Mouse (Mus musculus): ENCODE measurements at regions not wholly inside any gene's neighbourhood (a gene's known extent, or its start where the extent isn't known, plus 50 kb on each side); places are given as distances from the start of the nearest gene placed in this dataset.

DNA sequence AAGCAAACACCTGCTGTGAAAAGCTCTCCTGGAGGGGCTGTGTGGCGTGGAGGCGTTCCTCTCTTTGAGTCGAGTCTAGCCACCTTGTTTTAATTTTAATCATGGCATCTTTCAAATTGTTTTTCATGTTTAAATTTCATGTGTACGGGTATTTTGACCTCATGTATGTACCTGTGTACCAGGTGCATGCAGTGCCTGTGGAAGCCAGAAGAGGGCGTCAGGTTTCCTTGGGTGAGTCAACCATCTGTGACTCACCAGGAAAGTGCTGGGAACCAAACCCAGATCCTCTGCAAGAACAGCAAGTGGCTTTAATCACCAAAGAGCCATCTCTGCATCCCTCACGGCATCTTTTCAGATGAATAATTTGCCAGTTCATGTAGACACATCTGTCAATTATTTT lies 79.8 kb upstream of the Sipa1l1 start:
- no peak for DNase-seq
- Histone ChIP-seq H3K27me3 (ENCODE audit: control insufficient read depth, insufficient read depth, low read length) (no peaks in the 10 kb centered on the region), H3K36me3 (ENCODE audit: control insufficient read depth, insufficient read depth, low read length) (no peaks in the 10 kb centered on the region), H3K4me3 (ENCODE audit: control insufficient read depth, insufficient read depth, low read length) (no peak overlapping the region), H3K4me1 (replicated peaks; ENCODE audit: control insufficient read depth, insufficient read depth, low read length) (0 out of 2 replicates have a peak, but pooled peaks cover 3% of the 10 kb centered on the region), H3K27ac (ENCODE audit: control insufficient read depth, insufficient read depth, low read length) (no peak overlapping the region)
- TF ChIP-seq CTCF (IDR thresholded peaks at IDR 0.05; ENCODE audit: borderline replicate concordance, control insufficient read depth, extremely low read depth, insufficient read depth, low read length, poor library complexity) = no peak
- no peak for TF ChIP-seq POLR2A (IDR thresholded peaks at IDR 0.05; ENCODE audit: control insufficient read depth, extremely low read depth, insufficient read depth, low read length, poor library complexity)
- 90% methylated on average over 6 of the region's 6 CpGs for WGBS

DNA sequence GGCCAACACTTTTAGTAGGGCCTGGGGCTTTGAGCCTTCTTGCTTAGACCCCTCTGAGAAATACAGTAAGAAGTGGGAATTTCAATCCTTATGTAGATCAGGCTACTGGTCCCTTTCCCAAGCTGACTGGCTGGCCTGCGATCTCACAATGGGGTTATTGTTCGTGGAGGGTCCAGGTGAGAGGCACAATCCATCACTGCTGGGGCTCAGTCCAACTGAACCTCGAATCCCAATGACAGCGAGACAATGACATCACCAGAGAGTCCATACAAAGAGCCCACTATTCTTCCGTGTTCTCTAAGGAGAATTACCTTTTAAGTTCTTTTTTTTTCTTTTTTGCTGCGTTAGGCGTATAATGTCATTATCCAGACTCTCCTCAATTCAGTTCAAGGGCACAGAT lies 75.8 kb upstream of the Sipa1l1 start:
- H3K36me3 ChIP-seq (ENCODE audit: control insufficient read depth, insufficient read depth, low read length) = no peaks in the 10 kb centered on the region
- H3K27me3 ChIP-seq (ENCODE audit: control insufficient read depth, insufficient read depth, low read length) = no peaks in the 10 kb centered on the region
- WGBS = 93% methylated on average over 7 of the region's 7 CpGs
- peaks cover 11% of the 10 kb centered on the region for H3K4me1 ChIP-seq (replicated peaks; ENCODE audit: control insufficient read depth, insufficient read depth, low read length)
- H3K4me3 ChIP-seq (ENCODE audit: control insufficient read depth, insufficient read depth, low read length) = no peak overlapping the region
- no peak for DNase-seq
- TF ChIP-seq CTCF (IDR thresholded peaks at IDR 0.05; ENCODE audit: borderline replicate concordance, control insufficient read depth, extremely low read depth, insufficient read depth, low read length, poor library complexity) = no peak
- no peak for TF ChIP-seq POLR2A (IDR thresholded peaks at IDR 0.05; ENCODE audit: control insufficient read depth, extremely low read depth, insufficient read depth, low read length, poor library complexity)
- H3K27ac ChIP-seq (ENCODE audit: control insufficient read depth, insufficient read depth, low read length) = no peak overlapping the region

DNA sequence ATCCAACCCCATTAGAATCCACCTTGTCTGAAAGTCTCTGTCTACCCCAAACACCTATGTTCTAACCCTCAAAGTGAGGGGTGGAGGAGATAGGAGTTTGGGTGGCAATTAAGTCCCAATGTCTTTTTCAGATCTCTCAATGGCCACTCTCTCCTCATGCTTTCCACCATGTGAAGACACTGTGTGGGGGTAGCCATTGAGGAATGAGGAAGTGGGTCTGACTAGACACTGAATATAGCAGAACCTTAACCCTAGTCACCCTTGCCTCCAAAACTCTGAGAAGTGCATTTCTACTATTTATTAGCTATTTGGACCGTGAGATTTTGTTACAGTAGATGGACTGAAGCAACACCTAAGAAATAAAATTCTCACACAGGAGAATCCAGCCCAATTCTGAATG lies 73.7 kb upstream of the Sipa1l1 start:
- 100% methylated on average over 1 of the region's 1 CpGs for WGBS
- H3K4me1 ChIP-seq (replicated peaks; ENCODE audit: control insufficient read depth, insufficient read depth, low read length) = peaks cover 11% of the 10 kb centered on the region
- H3K27me3 ChIP-seq (ENCODE audit: control insufficient read depth, insufficient read depth, low read length) = no peaks in the 10 kb centered on the region
- no peak for TF ChIP-seq CTCF (IDR thresholded peaks at IDR 0.05; ENCODE audit: borderline replicate concordance, control insufficient read depth, extremely low read depth, insufficient read depth, low read length, poor library complexity)
- TF ChIP-seq POLR2A (IDR thresholded peaks at IDR 0.05; ENCODE audit: control insufficient read depth, extremely low read depth, insufficient read depth, low read length, poor library complexity) = no peak
- no peak for DNase-seq
- no peaks in the 10 kb centered on the region for H3K36me3 ChIP-seq (ENCODE audit: control insufficient read depth, insufficient read depth, low read length)
- no peak overlapping the region for H3K4me3 ChIP-seq (ENCODE audit: control insufficient read depth, insufficient read depth, low read length)
- H3K27ac ChIP-seq (ENCODE audit: control insufficient read depth, insufficient read depth, low read length) = no peak overlapping the region

DNA sequence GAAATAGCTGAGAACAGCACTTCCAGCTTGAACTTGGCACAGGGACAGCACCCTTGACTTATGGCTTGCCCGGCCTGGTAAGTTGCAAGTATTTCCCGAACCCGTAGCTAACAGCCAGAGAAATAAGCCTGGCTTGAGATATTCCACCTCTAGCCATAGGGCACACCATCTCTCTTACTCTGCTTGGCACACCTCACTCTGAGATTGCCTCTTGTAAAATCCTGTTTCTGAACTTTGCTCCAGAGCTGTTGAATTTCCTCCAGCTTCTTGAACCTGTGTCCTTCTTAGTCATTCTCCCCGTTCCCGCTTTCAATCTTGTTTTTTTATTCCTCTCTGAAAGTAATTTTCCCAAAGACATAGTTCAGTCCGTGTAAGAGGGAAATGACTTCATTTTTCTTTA lies 72.0 kb upstream of the Sipa1l1 start:
- no peaks in the 10 kb centered on the region for H3K36me3 ChIP-seq (ENCODE audit: control insufficient read depth, insufficient read depth, low read length)
- 98% methylated on average over 6 of the region's 6 CpGs for WGBS
- peaks cover 11% of the 10 kb centered on the region for H3K4me1 ChIP-seq (replicated peaks; ENCODE audit: control insufficient read depth, insufficient read depth, low read length)
- TF ChIP-seq CTCF (IDR thresholded peaks at IDR 0.05; ENCODE audit: borderline replicate concordance, control insufficient read depth, extremely low read depth, insufficient read depth, low read length, poor library complexity) = no peak
- TF ChIP-seq POLR2A (IDR thresholded peaks at IDR 0.05; ENCODE audit: control insufficient read depth, extremely low read depth, insufficient read depth, low read length, poor library complexity) = no peak
- no peak overlapping the region for H3K4me3 ChIP-seq (ENCODE audit: control insufficient read depth, insufficient read depth, low read length)
- DNase-seq = no peak
- H3K27me3 ChIP-seq (ENCODE audit: control insufficient read depth, insufficient read depth, low read length) = no peaks in the 10 kb centered on the region
- H3K27ac ChIP-seq (ENCODE audit: control insufficient read depth, insufficient read depth, low read length) = no peak overlapping the region

DNA sequence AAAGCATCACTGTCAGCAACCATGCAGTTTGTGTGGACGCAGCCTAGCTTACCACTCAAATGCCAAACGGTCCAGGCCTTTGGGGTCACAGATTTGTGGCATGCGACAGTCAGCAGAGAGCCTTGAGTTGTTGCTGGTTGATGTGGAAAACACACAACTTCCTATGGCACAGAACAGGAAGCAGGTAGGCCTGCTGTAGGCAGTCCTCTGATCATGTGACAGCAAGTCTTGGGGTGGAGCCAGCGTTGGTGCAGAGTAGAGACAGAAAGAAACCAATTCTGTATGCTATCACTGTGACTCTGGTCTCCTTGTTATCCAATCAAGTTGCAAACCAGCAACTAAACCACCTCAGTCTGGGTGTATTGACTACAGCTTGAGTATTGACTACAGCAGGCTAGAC lies 71.5 kb upstream of the Sipa1l1 start:
- DNase-seq = peak; percentile 21
- H3K4me1 ChIP-seq (replicated peaks; ENCODE audit: control insufficient read depth, insufficient read depth, low read length) = peaks cover 11% of the 10 kb centered on the region
- H3K36me3 ChIP-seq (ENCODE audit: control insufficient read depth, insufficient read depth, low read length) = no peaks in the 10 kb centered on the region
- no peak overlapping the region for H3K4me3 ChIP-seq (ENCODE audit: control insufficient read depth, insufficient read depth, low read length)
- no peak for TF ChIP-seq CTCF (IDR thresholded peaks at IDR 0.05; ENCODE audit: borderline replicate concordance, control insufficient read depth, extremely low read depth, insufficient read depth, low read length, poor library complexity)
- no peak for TF ChIP-seq POLR2A (IDR thresholded peaks at IDR 0.05; ENCODE audit: control insufficient read depth, extremely low read depth, insufficient read depth, low read length, poor library complexity)
- no peaks in the 10 kb centered on the region for H3K27me3 ChIP-seq (ENCODE audit: control insufficient read depth, insufficient read depth, low read length)
- WGBS = 43% methylated on average over 4 of the region's 4 CpGs
- no peak overlapping the region for H3K27ac ChIP-seq (ENCODE audit: control insufficient read depth, insufficient read depth, low read length)

DNA sequence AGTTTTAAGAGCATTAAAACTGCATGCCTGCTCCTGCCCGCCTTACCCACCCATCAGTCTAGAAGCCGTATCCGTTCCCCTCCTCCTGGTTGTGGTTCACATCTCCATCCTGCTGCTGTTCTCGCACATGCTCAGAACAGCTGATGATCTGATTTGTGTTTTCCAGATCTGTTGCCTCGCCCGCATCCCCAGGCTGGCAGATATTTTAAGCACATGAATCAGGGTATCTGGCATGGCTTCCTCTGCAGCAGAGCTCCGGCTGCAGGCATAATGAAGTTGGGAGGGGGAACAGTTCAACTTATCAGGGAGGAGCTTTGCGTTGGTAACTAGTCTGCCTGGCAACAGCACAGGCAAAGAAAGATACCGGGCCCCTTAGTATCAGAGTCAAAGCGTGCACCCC lies 64.9 kb upstream of the Sipa1l1 start:
- Histone ChIP-seq H3K4me1 (replicated peaks; ENCODE audit: control insufficient read depth, insufficient read depth, low read length) (no peaks in the 10 kb centered on the region; the same call in 1 of the 2 replicates), H3K27me3 (ENCODE audit: control insufficient read depth, insufficient read depth, low read length) (no peaks in the 10 kb centered on the region), H3K36me3 (ENCODE audit: control insufficient read depth, insufficient read depth, low read length) (no peaks in the 10 kb centered on the region), H3K4me3 (ENCODE audit: control insufficient read depth, insufficient read depth, low read length) (no peak overlapping the region), H3K27ac (ENCODE audit: control insufficient read depth, insufficient read depth, low read length) (no peak overlapping the region)
- TF ChIP-seq CTCF (IDR thresholded peaks at IDR 0.05; ENCODE audit: borderline replicate concordance, control insufficient read depth, extremely low read depth, insufficient read depth, low read length, poor library complexity) (no peak), POLR2A (IDR thresholded peaks at IDR 0.05; ENCODE audit: control insufficient read depth, extremely low read depth, insufficient read depth, low read length, poor library complexity) (no peak)
- no peak for DNase-seq
- WGBS = 91% methylated on average over 10 of the region's 10 CpGs
